Mouse (Mus musculus) spleen, adult 2 months (tissue): ENCODE data around the gene Gcnt4. TPM values are rescaled to one million over a fixed set of nuclear protein-coding genes. Genes with fewer than 3 reads are reported as not detected.

ENCODE experiments used
- DNase-seq, 2 experiments: peaks; one replicate each; pipeline versions ENCODE4 v3.0.0 to v3.0.0-alpha.2; 2012 to 2021; ENCODE audit warnings: low spot score in 2 of 2, low read depth in 1 of 2
- H3K27ac ChIP-seq: fragments of 200-500 bp; 2 replicates; pipeline ENCODE4 v1.5.1; 2012; ENCODE audit warnings: low read length, inconsistent platforms; ENCODE audit not compliant: insufficient read depth
- H3K27me3 ChIP-seq: fragments of 200-500 bp; 2 replicates; pipeline ENCODE4 v1.6.1; 2012; ENCODE audit warnings: mild to moderate bottlenecking, moderate library complexity, low read length, inconsistent platforms; ENCODE audit not compliant: control insufficient read depth, insufficient read depth
- H3K36me3 ChIP-seq: fragments of 200-500 bp; 2 replicates; pipeline ENCODE4 v1.6.1; 2012; ENCODE audit warnings: mild to moderate bottlenecking, low read length, inconsistent platforms; ENCODE audit not compliant: control insufficient read depth, insufficient read depth
- H3K4me1 ChIP-seq: fragments of 200-500 bp; 2 replicates; pipeline ENCODE4 v1.6.1; 2011; ENCODE audit warnings: inconsistent platforms; ENCODE audit not compliant: control insufficient read depth, insufficient read depth, insufficient read length
- H3K4me3 ChIP-seq: fragments of 200-500 bp; 2 replicates; pipeline ENCODE4 v1.5.1; 2011; ENCODE audit warnings: mild to moderate bottlenecking, inconsistent platforms; ENCODE audit not compliant: insufficient read depth, insufficient read length; ENCODE audit errors: extremely low read depth
- CTCF ChIP-seq: fragments of 200-500 bp; IDR thresholded peaks from 2 replicates; pipeline ENCODE4 v1.5.1; 2011; ENCODE audit warnings: mild to moderate bottlenecking, inconsistent platforms; ENCODE audit not compliant: insufficient read depth, insufficient read length, insufficient replicate concordance; ENCODE audit errors: extremely low read depth
- POLR2A ChIP-seq: fragments of 200-500 bp; IDR thresholded peaks from 2 replicates; pipeline ENCODE4 v1.6.1; 2011; ENCODE audit warnings: low read depth, low read length, inconsistent platforms
- WGBS: fragments of 180-500 bp; shearing (Covaris S2); methylation state at CpG from one replicate; pipeline ENCODE4 v1.1.7; 2018; 5-methylcytosine and 5-hydroxymethylcytosine counted together
- polyA plus RNA-seq: library from polyadenylated mRNA; depleted of rRNA; stranded (reverse); fragments of >200 nt; gene quantifications from 2 replicates; pipeline ENCODE4 v1.2.3, GENCODE M21; 2012; rRNA removed

Gene Gcnt4
- polyA plus RNA-seq = 0.06 and 0.07 TPM in 2 replicates

DNA sequence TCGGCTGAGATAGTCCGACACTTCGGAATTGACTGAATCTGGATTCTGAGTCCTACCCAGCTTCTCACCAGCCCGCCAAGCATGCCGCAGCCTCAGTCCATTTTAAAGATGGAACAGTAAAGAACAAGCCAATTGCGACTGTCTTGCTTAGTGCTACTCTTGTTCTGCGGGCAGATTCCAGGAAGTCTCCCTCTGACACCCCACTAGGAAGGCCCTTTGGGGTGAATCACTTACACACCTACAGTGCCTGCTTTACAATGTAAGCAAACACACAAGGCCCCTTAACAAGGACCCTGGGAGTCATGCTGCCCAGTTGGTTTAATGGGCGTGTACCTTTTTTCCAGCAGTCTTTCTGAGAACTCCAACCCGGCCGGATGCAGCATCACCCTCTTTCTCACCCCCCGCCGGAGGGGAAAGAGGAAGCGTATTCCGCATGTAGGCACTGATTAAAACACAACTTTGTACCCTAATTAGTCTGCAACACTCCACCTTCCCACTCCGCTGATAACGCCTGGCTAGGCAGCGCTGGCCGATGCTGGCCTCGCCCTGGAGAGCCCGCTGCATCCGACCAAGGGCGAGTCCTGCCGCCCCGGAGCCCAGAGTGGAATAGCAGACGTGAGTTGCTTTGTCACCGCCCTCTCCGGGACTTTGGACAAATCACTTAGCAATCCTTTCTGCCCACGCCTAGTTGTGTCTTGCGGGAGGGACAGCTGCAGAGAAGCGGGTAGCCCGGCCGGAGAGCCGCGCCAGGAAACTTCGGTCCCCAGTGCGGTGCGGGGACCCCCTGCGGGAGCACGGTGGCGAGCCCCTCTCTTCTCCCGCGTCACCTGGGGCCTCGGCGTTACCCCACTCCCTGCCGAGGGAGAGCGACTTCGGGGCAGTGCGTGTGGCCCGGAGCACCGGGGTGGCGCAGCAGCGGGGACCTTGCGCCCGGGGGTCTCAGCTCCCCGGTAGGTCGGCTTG is at the start of gene Gcnt4:
Gcnt4 (plus strand) TSS at position 691 of the 963 bp plus-strand sequence.
- no peak for TF ChIP-seq CTCF
- no peak for TF ChIP-seq POLR2A
- no peak for DNase-seq
- Histone ChIP-seq H3K36me3 (no peaks in the 10 kb centered on the region), H3K27me3 (peaks cover 10% of the 10 kb centered on the region), H3K27ac (no peak within 1 kb of the TSS), H3K4me1 (peaks cover 6% of the 10 kb centered on the region; the same call in 1 of the 2 replicates), H3K4me3 (peak within 1 kb of the TSS; percentile 62)
- 11% methylated on average over 52 of the region's 56 CpGs for WGBS

DNA sequence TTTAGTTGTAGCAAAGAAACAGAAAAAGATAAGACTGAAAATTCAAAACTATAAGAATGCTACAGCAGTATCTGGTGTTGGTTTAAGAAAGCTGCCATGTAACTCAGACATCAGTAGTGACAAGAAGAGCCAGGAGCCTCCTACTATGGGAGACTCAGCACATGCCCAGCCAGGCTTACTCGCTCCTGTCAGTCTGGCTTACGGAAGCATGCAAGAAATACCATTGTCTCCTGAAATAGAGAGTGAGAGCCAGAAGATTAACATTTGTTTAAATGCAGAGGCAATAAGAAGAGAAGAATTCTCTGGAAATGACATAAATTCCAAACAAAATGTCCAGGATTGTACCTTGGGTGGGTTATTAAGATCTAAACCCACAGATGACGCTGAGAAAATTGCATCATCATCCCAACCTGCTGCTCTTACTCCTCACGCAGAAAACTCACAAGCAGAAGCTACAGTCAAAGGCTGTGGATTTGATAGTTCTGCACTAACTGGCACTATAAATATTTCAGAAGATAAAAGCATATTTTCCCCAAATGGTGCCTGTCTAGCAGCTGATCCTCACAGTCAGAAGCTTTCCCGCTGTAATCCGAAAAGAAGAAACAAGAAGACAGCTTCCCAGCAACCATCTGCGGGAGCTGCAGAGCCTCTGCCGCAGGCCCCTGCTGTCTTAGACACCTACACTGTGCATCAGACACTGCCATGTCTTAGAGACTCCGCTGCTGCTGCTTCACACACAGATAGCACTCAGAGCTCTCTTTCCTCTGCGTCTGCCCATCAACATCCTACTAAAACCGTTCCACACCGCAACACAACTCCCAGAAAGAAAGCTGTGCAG is 46.0 kb upstream of the Gcnt4 start:
- Histone ChIP-seq H3K27ac (no peak overlapping the region), H3K27me3 (no peaks in the 10 kb centered on the region), H3K4me1 (no peaks in the 10 kb centered on the region), H3K36me3 (no peaks in the 10 kb centered on the region), H3K4me3 (no peak overlapping the region)
- no peak for TF ChIP-seq POLR2A
- TF ChIP-seq CTCF = no peak
- no peak for DNase-seq
- 91% methylated on average over 12 of the region's 12 CpGs for WGBS

DNA sequence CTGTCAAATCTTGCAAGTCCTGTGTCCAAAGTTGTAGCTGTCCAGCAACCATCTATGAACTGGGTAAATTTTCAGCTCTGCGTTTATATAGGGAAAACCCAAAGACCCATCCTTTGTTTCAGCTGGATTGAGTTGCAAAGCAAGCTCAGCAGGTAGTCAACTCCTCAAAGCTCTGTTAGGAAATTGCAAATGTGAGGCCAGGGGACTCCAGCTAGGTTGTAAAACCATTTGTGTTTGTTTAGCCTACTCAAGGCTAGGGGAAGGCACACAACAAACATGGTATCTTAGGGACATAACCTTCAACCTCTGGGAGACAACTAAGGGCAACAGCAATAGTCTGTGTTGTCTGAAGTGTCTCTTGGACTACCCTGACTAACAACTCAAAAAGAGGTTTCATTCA is 40.0 kb upstream of the Gcnt4 start:
- DNase-seq = no peak
- Histone ChIP-seq H3K4me1 (no peaks in the 10 kb centered on the region), H3K4me3 (no peak overlapping the region), H3K27ac (no peak overlapping the region), H3K27me3 (no peaks in the 10 kb centered on the region), H3K36me3 (no peaks in the 10 kb centered on the region)
- WGBS = 96% methylated on average over 1 of the region's 1 CpGs
- TF ChIP-seq POLR2A (no peak), CTCF (no peak)

DNA sequence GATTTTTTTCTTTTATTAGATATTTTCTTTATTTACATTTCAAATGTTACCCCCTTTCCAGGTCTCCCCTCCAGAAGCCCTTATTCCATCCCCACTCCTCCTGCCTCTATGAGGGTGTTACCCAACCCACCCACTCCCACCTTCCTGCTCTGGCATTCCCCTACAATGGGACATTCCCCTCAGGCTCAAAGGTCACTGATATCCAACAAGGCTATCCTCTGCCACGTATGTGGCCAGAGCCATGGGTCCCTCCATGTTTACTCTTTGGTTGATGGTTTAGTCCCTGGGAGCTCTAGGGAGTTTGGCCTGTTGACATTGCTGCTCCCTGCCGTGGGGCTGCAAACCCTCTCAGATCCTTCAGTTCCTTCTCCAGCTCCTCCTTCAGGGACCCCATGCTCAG is 34.5 kb upstream of the Gcnt4 start:
- WGBS = 74% methylated on average over 2 of the region's 2 CpGs
- Histone ChIP-seq H3K27ac (no peak overlapping the region), H3K27me3 (no peaks in the 10 kb centered on the region), H3K4me3 (no peak overlapping the region), H3K36me3 (no peaks in the 10 kb centered on the region), H3K4me1 (no peaks in the 10 kb centered on the region)
- no peak for TF ChIP-seq POLR2A
- TF ChIP-seq CTCF = no peak
- no peak for DNase-seq

DNA sequence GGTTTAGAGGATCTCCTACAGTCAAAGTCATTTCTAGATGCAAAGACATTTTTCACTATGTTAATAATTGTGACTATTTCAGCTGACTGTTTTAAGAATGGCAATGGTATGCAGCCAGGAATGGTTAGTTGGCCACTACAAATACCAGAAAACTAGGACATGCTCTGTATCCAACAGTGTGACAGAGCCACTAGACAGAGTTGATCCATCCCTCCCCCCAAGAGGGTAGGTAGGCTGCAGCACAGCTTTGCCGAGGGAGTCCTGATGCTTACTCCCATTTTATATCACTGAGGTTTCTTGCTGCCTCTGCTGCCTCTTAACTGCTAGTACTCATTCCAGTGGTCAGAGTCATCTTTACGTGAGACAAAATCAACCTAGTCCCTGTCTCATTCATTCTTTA is 29.3 kb upstream of the Gcnt4 start:
- Histone ChIP-seq H3K27me3 (no peaks in the 10 kb centered on the region), H3K4me1 (no peaks in the 10 kb centered on the region), H3K27ac (no peak overlapping the region), H3K36me3 (no peaks in the 10 kb centered on the region), H3K4me3 (no peak overlapping the region)
- no peak for DNase-seq
- 88% methylated on average over 2 of the region's 2 CpGs for WGBS
- TF ChIP-seq POLR2A = no peak
- no peak for TF ChIP-seq CTCF

DNA sequence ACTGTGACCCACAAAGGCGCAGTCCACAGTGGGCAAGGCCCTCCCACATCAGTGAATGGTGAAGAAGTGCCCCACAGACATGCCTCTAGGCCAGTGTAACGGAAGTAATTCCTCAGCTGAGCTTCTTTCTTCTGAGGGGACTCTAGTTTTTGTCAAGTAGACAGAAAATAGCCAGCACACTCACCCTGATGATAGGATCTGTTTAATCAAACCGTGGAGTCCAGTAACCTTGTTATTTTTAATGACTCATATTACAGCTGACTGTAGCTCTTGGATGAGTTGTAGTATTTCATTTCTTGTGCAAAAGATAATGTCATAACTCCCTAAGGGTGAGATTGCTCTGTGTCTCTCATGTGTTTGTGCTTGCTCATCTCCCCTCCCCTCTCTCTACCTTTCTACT is 17.8 kb upstream of the Gcnt4 start:
- no peaks in the 10 kb centered on the region for H3K36me3 ChIP-seq
- no peak overlapping the region for H3K4me3 ChIP-seq
- TF ChIP-seq CTCF (no peak), POLR2A (no peak)
- H3K27me3 ChIP-seq = no peaks in the 10 kb centered on the region
- DNase-seq = no peak
- WGBS = 79% methylated on average over 3 of the region's 3 CpGs
- no peaks in the 10 kb centered on the region for H3K4me1 ChIP-seq
- no peak overlapping the region for H3K27ac ChIP-seq
